ENCODE assay signal across 21 mouse cellular contexts in the genomic region with DNA sequence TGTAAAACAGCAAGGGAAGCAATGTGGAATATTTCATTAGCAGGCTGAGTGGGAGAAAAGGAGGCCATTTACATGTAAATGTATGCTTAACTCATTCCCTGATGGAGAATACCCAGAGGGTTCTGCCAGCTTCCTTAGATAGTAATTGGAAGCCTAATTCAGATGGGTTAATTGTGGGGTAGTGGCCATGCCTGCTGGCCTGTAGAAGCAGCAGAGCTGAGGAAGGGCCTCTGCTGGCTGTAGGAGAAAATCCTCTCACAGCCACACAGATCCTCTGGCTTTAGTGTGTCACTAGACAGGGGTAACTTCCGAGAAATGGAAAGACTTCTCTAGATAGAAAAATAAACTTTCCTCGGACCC.
DNase-seq lines count a peak whose midpoint lies in the region; ATAC-seq lines count a peak whose summit lies in the region.
"Had no signal": no experiment of that assay in that cellular context is flagged by ENCODE, and none has a peak within 500 bp of the region (broad histone marks: within the 10 kb centered on the region; RNA-seq: fewer than 3 reads in every experiment).

No protein-coding gene starts in this region.

- H3K9ac ChIP-seq in neural tube, embryonic 13.5 days: no peak overlapping the region
- H3K9ac ChIP-seq in forebrain, embryonic 12.5 days: no peak overlapping the region
- H3K9ac ChIP-seq in hindbrain, embryonic 13.5 days: no peak overlapping the region
- H3K9ac ChIP-seq in neural tube, embryonic 14.5 days (replicated peaks; ENCODE audit: low read depth, low read length): no peak overlapping the region
- H3K9ac ChIP-seq: kidney, embryonic 15.5 days; liver, postnatal 0 days had no signal

- H3K9me3 ChIP-seq in neural tube, embryonic 13.5 days: no peaks in the 10 kb centered on the region
- H3K9me3 ChIP-seq in forebrain, embryonic 12.5 days: no peaks in the 10 kb centered on the region
- no peaks in the 10 kb centered on the region for H3K9me3 ChIP-seq in hindbrain, embryonic 13.5 days
- no peaks in the 10 kb centered on the region for H3K9me3 ChIP-seq in neural tube, embryonic 14.5 days (ENCODE audit: control insufficient read depth, low read length)
- H3K9me3 ChIP-seq: kidney, embryonic 15.5 days; limb, embryonic 10.5 days had no signal

- no peak for DNase-seq in neural tube, embryonic 10.5 days (ENCODE audit: extremely low spot score, low spot score)
- DNase-seq: adrenal gland, adult 2 months; cerebellum, adult 18-20 months; gastrocnemius, postnatal 25 days; heart, adult 2 months; heart, postnatal 36 days; kidney, postnatal 4 days; layer of hippocampus, adult 9-11 months; liver, postnatal 0 days; lung, postnatal 14 days; thymus, postnatal 4 days had no signal

- ATAC-seq in neural tube, embryonic 13.5 days (ENCODE audit: low read depth): peak; percentile 84
- ATAC-seq in forebrain, embryonic 12.5 days (ENCODE audit: low FRiP score): peak; percentile 93
- ATAC-seq in hindbrain, embryonic 13.5 days (ENCODE audit: low FRiP score): peak; percentile 68; the same call in 1 of the 2 replicates
- ATAC-seq in neural tube, embryonic 14.5 days (ENCODE audit: low read depth): peak; percentile 68; the same call in 1 of the 2 replicates
- ATAC-seq in inflammation-experienced regulatory T-cells, adult 6 months: no peak
- no peak for ATAC-seq in erythroblast, adult 5-6 weeks (replicated peaks; ENCODE audit: low FRiP score, poor library complexity, severe bottlenecking)
- ATAC-seq: intestine, embryonic 16.5 days; liver, postnatal 0 days had no signal

- H3K27ac ChIP-seq in neural tube, embryonic 13.5 days (replicated peaks): peak overlapping the region; percentile 35
- peak overlapping the region; percentile 32; the same call in 1 of the 2 replicates for H3K27ac ChIP-seq in forebrain, embryonic 12.5 days
- no peak overlapping the region for H3K27ac ChIP-seq in hindbrain, embryonic 13.5 days
- H3K27ac ChIP-seq in neural tube, embryonic 14.5 days (ENCODE audit: low read depth, low read length): no peak overlapping the region
- H3K27ac ChIP-seq: heart, adult 2 months; kidney, embryonic 15.5 days; limb, embryonic 10.5 days had no signal

- peaks cover 19% of the 10 kb centered on the region for H3K4me1 ChIP-seq in neural tube, embryonic 13.5 days (replicated peaks)
- H3K4me1 ChIP-seq in forebrain, embryonic 12.5 days: peaks cover 22% of the 10 kb centered on the region
- peaks cover 15% of the 10 kb centered on the region for H3K4me1 ChIP-seq in hindbrain, embryonic 13.5 days (replicated peaks)
- no peaks in the 10 kb centered on the region for H3K4me1 ChIP-seq in neural tube, embryonic 14.5 days (ENCODE audit: control insufficient read depth, insufficient read depth, low read length)
- H3K4me1 ChIP-seq: kidney, embryonic 15.5 days; limb, embryonic 10.5 days had no signal

- H3K4me2 ChIP-seq in neural tube, embryonic 13.5 days: no peak overlapping the region
- H3K4me2 ChIP-seq in forebrain, embryonic 12.5 days: no peak overlapping the region
- no peak overlapping the region for H3K4me2 ChIP-seq in hindbrain, embryonic 13.5 days
- no peak overlapping the region for H3K4me2 ChIP-seq in neural tube, embryonic 14.5 days (ENCODE audit: low read depth, low read length)
- H3K4me2 ChIP-seq: kidney, embryonic 15.5 days had no signal

- H3K4me3 ChIP-seq in neural tube, embryonic 13.5 days: no peak overlapping the region
- H3K4me3 ChIP-seq in forebrain, embryonic 12.5 days (replicated peaks): no peak overlapping the region
- H3K4me3 ChIP-seq in hindbrain, embryonic 13.5 days: no peak overlapping the region
- no peak overlapping the region for H3K4me3 ChIP-seq in neural tube, embryonic 14.5 days (ENCODE audit: low read depth, low read length)
- H3K4me3 ChIP-seq: erythroblast, embryonic 14.5 days; heart, adult 2 months; kidney, embryonic 15.5 days; limb, embryonic 10.5 days had no signal

- WGBS in neural tube, embryonic 13.5 days: 58% methylated on average over 2 of the region's 2 CpGs
- 63% methylated on average over 2 of the region's 2 CpGs for WGBS in forebrain, embryonic 12.5 days
- WGBS in hindbrain, embryonic 13.5 days: 70% methylated on average over 2 of the region's 2 CpGs
- 53% methylated on average over 2 of the region's 2 CpGs for WGBS in neural tube, embryonic 14.5 days

- H3K36me3 ChIP-seq in neural tube, embryonic 13.5 days: no peaks in the 10 kb centered on the region
- no peaks in the 10 kb centered on the region for H3K36me3 ChIP-seq in forebrain, embryonic 12.5 days (replicated peaks)
- no peaks in the 10 kb centered on the region for H3K36me3 ChIP-seq in hindbrain, embryonic 13.5 days
- H3K36me3 ChIP-seq in neural tube, embryonic 14.5 days (ENCODE audit: control insufficient read depth, insufficient read depth, low read length): no peaks in the 10 kb centered on the region
- H3K36me3 ChIP-seq: kidney, embryonic 15.5 days; limb, embryonic 10.5 days had no signal

- H3K27me3 ChIP-seq in neural tube, embryonic 13.5 days: no peaks in the 10 kb centered on the region
- H3K27me3 ChIP-seq in forebrain, embryonic 12.5 days: no peaks in the 10 kb centered on the region
- H3K27me3 ChIP-seq in hindbrain, embryonic 13.5 days: no peaks in the 10 kb centered on the region
- no peaks in the 10 kb centered on the region for H3K27me3 ChIP-seq in neural tube, embryonic 14.5 days (ENCODE audit: control insufficient read depth, insufficient read depth, low read length)
- H3K27me3 ChIP-seq: kidney, embryonic 15.5 days had no signal

Comparison
In these comparisons a context has a peak if more than half of its experiments do, and no peak if none do; other contexts are left out.
1. H3K27ac ChIP-seq: peak in neural tube, embryonic 13.5 days (single experiment) and forebrain, embryonic 12.5 days (single experiment); none in hindbrain, embryonic 13.5 days (single experiment) and neural tube, embryonic 14.5 days (single experiment).
2. ATAC-seq: peak in neural tube, embryonic 13.5 days (single experiment), forebrain, embryonic 12.5 days (single experiment), hindbrain, embryonic 13.5 days (single experiment) and neural tube, embryonic 14.5 days (single experiment); none in inflammation-experienced regulatory T-cells, adult 6 months (single experiment) and erythroblast, adult 5-6 weeks (single experiment).